Mouse (Mus musculus) urinary bladder, postnatal 14 days (tissue): ENCODE results near the gene Lrp6.
A peak's percentile ranks its signal among the peaks of the same experiment; 100 is the strongest.

Experiments
- DNase-seq: peaks from one replicate; pipeline ENCODE4 v3.0.0; 2021; ENCODE audit warnings: low spot score

Lrp6 gene

GRCm38 (mm10) chr6:134567986-134568556, 1.3 kb upstream of the Lrp6 start:
- no peak for DNase-seq

GRCm38 (mm10) chr6:134566248-134566817, 432 bp downstream of the Lrp6 start:
- DNase-seq: peak; percentile 9

DNA sequence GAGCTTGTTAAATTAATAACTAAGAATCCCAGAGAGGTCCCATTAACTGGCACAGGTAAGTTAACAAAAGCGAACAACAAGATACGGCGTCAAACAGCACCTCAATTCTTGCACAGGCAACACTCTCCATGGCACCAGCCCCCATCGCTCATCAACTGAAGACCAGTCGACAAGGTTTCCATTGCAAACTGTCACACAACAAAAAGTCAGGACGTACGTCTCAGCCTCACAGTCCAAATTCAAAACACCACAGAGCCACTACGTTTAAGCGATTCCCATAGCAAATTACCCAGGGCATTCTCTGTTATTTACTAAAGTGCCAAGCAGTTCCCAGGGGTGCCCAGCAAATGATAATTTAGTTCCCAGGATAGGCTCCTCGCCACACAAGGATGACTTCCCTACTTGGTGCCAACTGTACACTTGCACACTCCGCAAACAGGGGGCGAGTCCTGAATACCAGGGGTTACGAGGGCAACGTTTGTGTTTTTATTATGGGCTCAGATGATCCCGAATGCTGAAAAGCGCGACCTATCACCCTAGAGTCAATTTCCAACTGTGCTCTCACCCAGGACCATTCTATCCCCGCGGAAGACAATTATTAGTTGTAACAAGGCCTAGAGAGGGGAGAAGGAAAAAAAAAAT, 1.0 kb downstream of the Lrp6 start:
- DNase-seq: peak; percentile 10

DNA sequence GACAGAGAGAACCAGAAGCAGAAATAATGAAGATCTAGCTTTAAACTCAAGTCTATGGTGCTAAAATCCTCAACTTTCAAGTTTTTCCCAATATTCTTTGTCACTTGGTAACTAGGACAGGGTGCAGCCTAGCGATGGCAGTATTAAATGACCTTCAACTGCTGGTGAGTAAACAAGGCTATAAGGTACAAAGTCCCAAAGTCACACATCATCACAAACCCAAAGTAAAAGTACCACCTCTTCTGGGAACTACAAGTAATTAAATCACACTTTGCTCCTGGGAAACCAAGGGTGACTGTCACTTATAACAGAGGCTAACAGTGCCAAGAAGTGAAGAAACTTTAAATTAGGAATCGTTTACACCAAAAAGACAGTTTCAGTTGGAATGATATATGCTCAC, 2.2 kb downstream of the Lrp6 start:
- DNase-seq: no peak

- DNase-seq: no peak
Measured at GRCm38 (mm10) chr6:134559635-134560034, 7.1 kb downstream of the Lrp6 start.

DNA sequence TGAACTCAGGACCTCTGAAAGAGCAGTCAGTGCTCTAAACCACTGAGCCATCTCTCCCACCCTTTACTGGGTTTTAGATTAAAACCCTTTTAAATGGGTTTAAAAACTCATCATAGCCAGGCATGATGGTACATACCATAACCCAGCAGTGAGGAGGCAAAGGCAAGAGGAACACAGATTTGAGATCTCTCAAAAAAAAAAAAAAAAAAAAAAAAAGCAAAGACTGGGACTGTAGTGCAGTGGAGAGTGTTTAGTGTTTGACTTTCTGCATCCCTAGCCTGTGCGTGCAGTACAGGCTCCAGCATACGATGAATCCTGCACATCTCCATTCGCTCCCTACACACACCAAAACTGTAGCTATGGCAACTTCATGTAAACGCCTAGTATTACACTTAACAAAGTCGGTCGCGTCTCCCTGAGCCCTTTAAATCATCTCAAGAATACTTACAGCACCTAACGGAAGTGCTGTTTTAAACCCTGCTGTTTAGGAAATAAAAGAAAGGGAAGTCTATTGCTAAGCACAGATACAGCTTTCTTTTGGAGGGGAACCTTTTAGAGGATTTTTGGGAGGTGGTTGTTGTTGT, 8.1 kb downstream of the Lrp6 start:
- no peak for DNase-seq

- DNase-seq: no peak
Measured at GRCm38 (mm10) chr6:134557043-134557442, 9.7 kb downstream of the Lrp6 start.

- peak; percentile 11 for DNase-seq
Measured at GRCm38 (mm10) chr6:134556185-134556950, 10.4 kb downstream of the Lrp6 start.

DNA sequence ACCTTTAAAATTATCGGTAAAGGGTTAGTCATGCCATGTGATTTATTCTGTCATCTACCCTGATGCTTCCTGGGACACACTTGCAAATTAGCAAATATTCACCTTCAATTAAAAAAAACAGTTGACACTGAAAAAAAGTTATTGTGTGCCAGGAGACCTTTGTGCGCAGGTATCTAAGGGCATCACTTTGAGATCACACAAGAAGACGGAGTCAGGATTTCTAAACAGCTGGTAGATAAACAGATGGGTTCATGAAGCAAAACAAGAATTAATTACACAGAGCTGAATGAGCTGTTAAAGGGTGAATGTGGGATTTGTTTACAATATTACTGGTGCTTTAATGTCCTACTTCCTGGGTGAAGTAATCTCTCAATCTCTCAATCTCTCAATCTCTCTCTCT, 11.6 kb downstream of the Lrp6 start:
- DNase-seq: no peak

GRCm38 (mm10) chr6:134554230-134554629, 12.5 kb downstream of the Lrp6 start:
- no peak for DNase-seq

- no peak for DNase-seq
Measured at GRCm38 (mm10) chr6:134551007-134551406, 15.8 kb downstream of the Lrp6 start.

DNA sequence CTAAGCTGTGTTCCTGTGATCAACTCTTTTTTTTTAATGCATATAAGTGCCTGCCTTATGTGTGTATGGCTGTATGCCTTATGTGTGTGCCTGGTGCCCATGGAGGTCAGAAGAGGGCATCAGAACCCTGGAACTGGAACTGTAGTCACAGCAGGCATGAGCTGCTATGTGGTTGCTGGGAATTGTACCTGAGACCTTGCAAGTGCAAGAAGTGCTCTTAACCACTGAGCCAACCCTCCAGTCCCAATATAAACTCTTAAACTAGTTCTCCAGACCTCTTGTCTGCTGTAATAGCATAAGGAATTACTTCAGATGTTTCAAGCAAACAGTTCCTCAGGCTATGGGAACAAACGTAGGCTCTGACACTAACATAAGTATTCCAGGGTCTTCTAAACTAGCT, 16.4 kb downstream of the Lrp6 start:
- DNase-seq: no peak

DNA sequence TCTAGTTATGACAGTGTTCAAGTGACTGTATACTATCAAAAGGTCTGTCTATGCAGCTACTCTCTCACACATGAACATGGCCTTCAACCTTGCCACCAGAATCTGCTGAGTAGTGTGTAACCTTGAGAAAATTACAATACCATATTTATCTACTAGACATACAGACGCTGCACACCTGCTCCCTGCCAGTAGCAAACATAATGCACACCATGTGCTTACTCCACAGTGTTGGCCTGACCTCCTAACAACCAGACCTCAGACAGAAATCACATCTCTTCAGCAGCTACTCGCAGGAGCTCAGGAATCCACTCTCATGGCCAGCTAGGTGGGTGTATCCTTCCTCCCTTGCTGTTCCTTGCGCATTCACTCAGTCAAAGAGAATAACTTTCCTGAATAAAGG, 21.9 kb downstream of the Lrp6 start:
- no peak for DNase-seq

- DNase-seq: no peak
Measured at GRCm38 (mm10) chr6:134544093-134544492, 22.7 kb downstream of the Lrp6 start.

GRCm38 (mm10) chr6:134543607-134544006, 23.2 kb downstream of the Lrp6 start:
- DNase-seq: no peak

DNA sequence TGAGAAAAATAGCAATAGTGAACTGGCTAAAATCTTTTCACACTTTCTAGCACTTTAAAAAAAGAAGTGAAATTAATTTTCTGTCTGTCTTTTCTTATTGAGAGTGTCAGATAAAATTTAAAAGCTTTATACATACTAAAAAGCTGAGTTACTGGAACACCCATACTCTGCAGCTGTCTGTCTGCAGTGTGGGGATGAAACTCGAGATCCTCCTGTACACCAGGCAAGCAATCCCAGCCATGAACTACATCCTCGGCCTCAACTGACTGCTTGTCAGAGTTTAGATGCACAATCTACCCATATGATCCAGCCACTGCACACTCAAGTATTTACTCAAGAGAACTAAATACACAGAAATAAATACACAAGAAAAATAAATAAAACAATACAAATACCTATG, 24.4 kb downstream of the Lrp6 start:
- no peak for DNase-seq

DNA sequence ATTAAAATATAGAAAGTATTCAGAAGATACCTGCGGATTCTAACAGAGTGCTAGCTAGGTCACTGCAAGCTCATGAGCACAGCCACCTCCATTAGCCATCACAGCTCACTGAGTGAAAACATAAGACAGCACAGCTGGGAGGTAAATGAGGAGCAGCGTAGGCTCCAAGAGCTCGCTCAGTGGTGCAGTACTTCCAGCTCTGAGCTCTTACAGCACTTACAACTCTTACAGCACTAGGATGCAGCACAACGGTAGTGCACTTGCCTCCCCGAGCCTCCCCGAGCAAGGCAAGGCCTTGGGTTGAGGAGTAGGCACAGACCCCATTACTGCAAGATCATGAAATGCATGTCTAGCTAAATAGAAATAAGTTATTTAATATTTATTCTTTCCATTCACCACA, 26.6 kb downstream of the Lrp6 start:
- no peak for DNase-seq

GRCm38 (mm10) chr6:134539459-134539858, 27.3 kb downstream of the Lrp6 start:
- no peak for DNase-seq

DNA sequence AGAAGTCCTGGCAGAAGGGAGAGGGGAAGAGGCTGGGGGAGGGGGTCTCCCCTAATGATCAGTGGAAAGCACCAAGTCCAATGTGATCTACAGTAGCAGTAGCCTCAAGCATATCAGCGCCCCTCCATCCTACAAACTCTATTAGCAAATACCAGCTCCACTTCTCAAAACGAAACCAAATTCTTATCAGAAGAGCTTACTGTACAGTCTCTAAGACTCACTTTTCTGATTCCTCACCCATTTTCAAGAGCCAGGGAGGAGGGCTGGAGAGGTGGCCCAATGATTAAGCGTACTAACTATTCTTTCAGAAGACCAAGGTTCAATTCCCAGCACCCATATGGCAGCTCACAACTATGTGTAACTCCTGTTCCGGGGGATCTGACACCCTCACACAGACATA, 28.0 kb downstream of the Lrp6 start:
- DNase-seq: no peak

DNA sequence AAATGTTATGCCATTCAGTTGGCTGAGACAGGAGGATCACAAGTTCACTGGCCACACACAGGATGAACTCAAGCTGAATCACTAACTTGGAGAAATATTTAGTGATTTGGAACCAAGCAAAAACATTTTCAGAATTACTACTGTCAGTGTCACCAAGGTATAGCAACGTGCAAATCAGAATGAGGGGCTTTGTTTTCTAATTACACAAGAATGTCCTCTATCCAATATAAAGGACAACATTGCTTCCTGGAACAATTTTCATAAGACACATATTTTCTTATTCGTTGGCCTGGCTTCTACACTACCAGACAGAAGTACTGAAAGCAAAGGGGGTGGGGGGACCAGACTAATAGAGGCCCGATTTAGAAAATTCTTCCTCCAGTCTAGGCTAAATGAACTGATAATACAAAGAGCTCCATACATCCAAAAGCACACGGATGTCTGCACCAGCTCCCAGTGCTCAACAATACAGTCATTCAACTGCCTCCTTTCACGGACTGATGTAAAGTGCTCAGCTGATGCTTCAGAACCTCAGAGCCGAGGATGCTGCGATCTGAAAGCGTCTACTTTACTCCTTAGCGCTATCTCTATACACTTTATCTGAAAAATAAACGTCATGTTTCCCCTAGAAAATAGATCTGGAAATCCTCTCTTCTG, 29.2 kb downstream of the Lrp6 start:
- DNase-seq: no peak

GRCm38 (mm10) chr6:134535169-134535568, 31.6 kb downstream of the Lrp6 start:
- no peak for DNase-seq

DNA sequence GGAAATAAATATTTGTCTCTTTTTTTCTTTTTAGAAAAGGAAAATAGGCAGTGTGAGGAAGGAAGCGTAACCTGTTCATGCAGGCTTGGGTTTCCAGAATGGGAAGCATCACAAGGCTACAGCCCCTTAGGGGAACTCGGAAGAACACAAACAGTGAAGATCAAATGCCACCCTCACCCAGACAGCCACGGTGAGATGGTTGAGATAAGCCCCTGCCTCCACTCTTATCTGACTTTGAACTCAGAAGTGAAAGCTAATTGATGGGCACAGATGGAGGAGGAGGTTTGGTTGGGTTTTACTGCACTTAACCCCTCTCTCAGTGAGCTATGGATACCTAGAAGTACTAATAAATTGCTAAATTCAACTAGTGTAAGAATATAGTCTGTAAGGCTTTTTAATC, 33.7 kb downstream of the Lrp6 start:
- no peak for DNase-seq
